Mouse (Mus musculus) testis, postnatal 14 days (tissue): Measurements from ENCODE around the gene Srp9.
"Not testable (repeated sequence)": the region's sequence is repeated elsewhere in the genome, so short reads cannot be mapped to it uniquely, and the experiment has no call there.

Experiments used
- DNase-seq: peaks from one replicate; pipeline ENCODE4 v3.0.0; 2021; ENCODE audit warnings: low spot score

Srp9 gene

GRCm38 (mm10) chr1:182148864-182149514 lies 24.5 kb downstream of the Srp9 start:
- DNase-seq: no peak

GRCm38 (mm10) chr1:182149966-182150365 lies 25.4 kb downstream of the Srp9 start:
- DNase-seq: no peak

- no peak for DNase-seq
These were observed 33.2 kb downstream of the Srp9 start for GRCm38 (mm10) chr1:182157734-182158133.

- no peak for DNase-seq
These were observed 35.0 kb downstream of the Srp9 start for GRCm38 (mm10) chr1:182159575-182159974.

- no peak for DNase-seq
These were observed 38.4 kb downstream of the Srp9 start for GRCm38 (mm10) chr1:182162951-182163350.

- no peak for DNase-seq
These were observed 39.8 kb downstream of the Srp9 start, which contains the start of gene Vmn1r1 for GRCm38 (mm10) chr1:182164386-182164785. TSS of gene Vmn1r1 (minus strand) at chr1:182164486.

- DNase-seq: not testable (repeated sequence)
These were observed 45.7 kb downstream of the Srp9 start for GRCm38 (mm10) chr1:182170206-182170605.

- not testable (repeated sequence) for DNase-seq
These were observed 52.4 kb downstream of the Srp9 start for GRCm38 (mm10) chr1:182176985-182177384.

- no peak for DNase-seq
These were observed 57.1 kb downstream of the Srp9 start for GRCm38 (mm10) chr1:182181456-182182305.
